Mouse (Mus musculus) midbrain, embryonic 12.5 days (tissue): ENCODE measurements around the gene Nup50. TPM values are rescaled to one million over a fixed set of nuclear protein-coding genes. Genes with fewer than 3 reads are reported as not detected.

Source experiments
- ATAC-seq: fragments of 200-750 bp; cut with Nextera tagmentation; 2 replicates; pipeline ENCODE4 v1.8.0; 2017; ENCODE audit warnings: low read depth, moderate TSS enrichment, moderate library complexity; ENCODE audit not compliant: low FRiP score
- H3K27ac ChIP-seq: fragments of 300-500 bp; sonication (generic); replicated peaks from 2 replicates; pipeline ENCODE4 v1.5.1; 2016; ENCODE audit warnings: mild to moderate bottlenecking
- H3K27me3 ChIP-seq: fragments of 300-500 bp; sonication (generic); 2 replicates; pipeline ENCODE4 v1.6.1; 2016; ENCODE audit warnings: mild to moderate bottlenecking
- H3K36me3 ChIP-seq: fragments of 300-500 bp; sonication (generic); 2 replicates; pipeline ENCODE4 v1.6.1; 2016
- H3K4me1 ChIP-seq: fragments of 300-500 bp; sonication (generic); 2 replicates; pipeline ENCODE4 v1.6.1; 2016
- H3K4me2 ChIP-seq: fragments of 300-500 bp; sonication (generic); replicated peaks from 2 replicates; pipeline ENCODE4 v1.6.1; 2016; ENCODE audit warnings: mild to moderate bottlenecking, moderate library complexity
- H3K4me3 ChIP-seq: fragments of 300-500 bp; sonication (generic); 2 replicates; pipeline ENCODE4 v1.5.1; 2016; ENCODE audit warnings: mild to moderate bottlenecking
- H3K9ac ChIP-seq: fragments of 300-500 bp; sonication (generic); replicated peaks from 2 replicates; pipeline ENCODE4 v1.6.1; 2016; ENCODE audit warnings: mild to moderate bottlenecking, moderate library complexity
- H3K9me3 ChIP-seq: fragments of 300-500 bp; sonication (generic); 2 replicates; pipeline ENCODE4 v1.6.1; 2016; ENCODE audit warnings: mild to moderate bottlenecking
- WGBS: fragments of 180-500 bp; shearing (Covaris S2); methylation state at CpG from one replicate; pipeline ENCODE4 v1.1.7; 2016; 5-methylcytosine and 5-hydroxymethylcytosine counted together
- polyA plus RNA-seq: library from polyadenylated mRNA; unstranded; fragments of >200 nt; fragmentation: Nextera tagmentation; extraction: Ambion mirVana; gene quantifications from 2 replicates; pipeline ENCODE4 v1.2.1, GENCODE M21; 2016

Nup50 gene
- polyA plus RNA-seq, 1 experiment from 2014 or later = 65.2 TPM

DNA sequence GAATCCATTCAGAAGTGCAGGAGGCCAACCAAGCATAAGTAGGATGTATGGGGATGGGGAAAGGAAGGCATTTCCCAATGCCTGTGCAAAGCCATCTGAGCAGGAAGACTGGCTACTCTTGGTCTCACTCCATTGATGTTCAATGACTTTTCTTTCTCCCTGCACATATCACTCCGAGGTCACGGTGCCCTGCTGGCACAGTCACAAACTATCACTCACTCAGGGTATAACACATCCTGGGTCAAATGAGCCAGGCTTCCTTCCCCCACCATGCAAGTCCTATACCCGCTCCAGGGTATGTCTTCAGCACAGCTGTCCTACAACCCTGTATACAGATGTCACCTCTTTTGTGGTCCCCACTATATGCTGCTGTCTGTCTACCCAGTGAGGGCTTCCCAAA, 35.1 kb downstream of the Nup50 start:
- ATAC-seq = no peak
- Histone ChIP-seq H3K4me1 (peaks cover 17% of the 10 kb centered on the region), H3K9ac (no peak overlapping the region), H3K9me3 (no peaks in the 10 kb centered on the region), H3K4me2 (no peak overlapping the region), H3K36me3 (peaks cover 22% of the 10 kb centered on the region), H3K27me3 (no peaks in the 10 kb centered on the region), H3K27ac (no peak overlapping the region), H3K4me3 (no peak overlapping the region)
- 88% methylated on average over 3 of the region's 3 CpGs for WGBS

DNA sequence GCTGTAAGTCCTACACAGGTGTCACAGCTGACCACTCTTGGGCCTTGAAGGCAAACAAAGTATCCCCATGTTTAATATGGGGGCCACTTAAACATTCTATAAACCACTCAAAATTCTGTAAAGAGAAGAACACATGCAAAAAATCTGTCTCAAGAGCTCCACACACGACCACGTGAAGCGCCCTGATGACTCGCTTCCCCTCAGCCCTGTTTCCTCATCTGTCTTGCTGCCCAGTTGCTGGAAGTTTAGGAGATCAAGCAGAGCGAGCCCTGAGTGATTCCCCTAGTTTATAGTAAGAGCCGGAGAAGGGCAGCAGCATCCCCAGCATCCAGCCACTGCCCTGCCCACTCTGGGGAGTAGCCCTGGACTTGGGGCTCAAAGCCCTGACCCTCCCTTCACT, 36.7 kb downstream of the Nup50 start:
- Histone ChIP-seq H3K9me3 (no peaks in the 10 kb centered on the region), H3K36me3 (peaks cover 10% of the 10 kb centered on the region), H3K4me1 (peaks cover 17% of the 10 kb centered on the region), H3K4me3 (no peak overlapping the region), H3K27me3 (no peaks in the 10 kb centered on the region), H3K27ac (no peak overlapping the region), H3K4me2 (no peak overlapping the region), H3K9ac (no peak overlapping the region)
- no peak for ATAC-seq
- WGBS = 86% methylated on average over 6 of the region's 6 CpGs

DNA sequence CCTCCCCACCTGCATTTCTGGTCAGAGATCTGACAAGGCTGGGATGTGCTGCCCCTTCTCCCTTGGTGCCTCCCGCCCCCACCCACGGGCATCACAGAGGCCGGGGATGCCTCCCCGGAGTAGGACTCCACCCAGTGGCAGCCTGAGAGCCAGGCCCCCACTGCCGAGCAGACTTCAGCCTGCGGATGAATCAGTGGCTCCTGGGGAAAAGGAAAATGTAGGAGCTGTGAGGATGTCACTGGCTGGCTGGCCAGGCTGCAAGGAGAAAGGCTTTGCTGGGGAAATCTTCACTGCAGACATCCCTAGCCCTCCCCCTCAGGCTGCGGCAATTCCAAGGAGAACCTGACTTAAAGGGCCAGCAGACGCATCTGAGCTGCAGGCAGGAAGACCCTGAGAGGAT, 37.5 kb downstream of the Nup50 start:
- 28% methylated on average over 8 of the region's 8 CpGs for WGBS
- Histone ChIP-seq H3K36me3 (peaks cover 2% of the 10 kb centered on the region; the same call in 1 of the 2 replicates), H3K27me3 (no peaks in the 10 kb centered on the region), H3K27ac (no peak overlapping the region), H3K9me3 (no peaks in the 10 kb centered on the region), H3K4me1 (peaks cover 17% of the 10 kb centered on the region), H3K4me3 (no peak overlapping the region), H3K9ac (no peak overlapping the region; the same call in 1 of the 2 replicates), H3K4me2 (no peak overlapping the region)
- no peak for ATAC-seq

DNA sequence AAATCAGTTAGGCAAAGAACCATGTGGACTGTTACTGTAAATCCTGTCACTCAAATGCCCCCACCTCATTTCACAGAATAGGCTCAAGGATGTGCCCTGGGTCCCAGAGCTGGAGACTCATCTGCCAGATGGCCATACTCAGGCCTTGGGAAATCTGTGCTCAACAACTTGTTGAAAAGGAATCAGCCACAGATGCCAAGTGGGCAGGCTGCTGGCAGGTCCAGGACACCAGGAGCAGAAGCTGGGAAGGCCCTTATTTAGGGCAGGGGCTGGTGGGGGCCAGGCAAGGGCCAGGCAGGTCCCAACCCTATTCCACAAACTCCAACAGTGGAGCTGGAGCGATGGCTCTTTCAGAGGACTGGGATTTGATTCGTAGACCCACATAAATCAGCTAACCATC, 39.3 kb downstream of the Nup50 start:
- H3K36me3 ChIP-seq = no peaks in the 10 kb centered on the region
- WGBS = 94% methylated on average over 2 of the region's 2 CpGs
- ATAC-seq = no peak

DNA sequence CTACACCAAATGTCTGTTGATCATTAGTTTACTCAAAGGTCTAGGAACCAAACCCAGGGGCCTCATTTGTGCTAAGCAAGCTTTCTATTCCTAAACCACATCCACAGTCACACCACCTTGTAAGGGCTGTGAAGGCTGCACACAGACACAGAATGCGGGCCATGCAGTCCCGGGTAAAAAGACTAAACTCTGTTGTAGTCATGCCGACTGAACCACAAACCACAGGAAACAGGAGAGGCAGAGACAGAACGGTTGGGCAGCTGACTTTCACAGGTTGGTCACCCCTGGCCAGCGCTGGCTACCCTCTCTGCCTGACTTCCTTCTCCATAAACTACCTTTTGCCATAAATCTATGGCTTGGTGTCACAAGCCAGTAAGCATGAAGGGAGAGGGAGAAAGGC, 41.6 kb downstream of the Nup50 start:
- Histone ChIP-seq H3K27ac (no peak overlapping the region), H3K4me2 (no peak overlapping the region), H3K36me3 (no peaks in the 10 kb centered on the region), H3K9me3 (no peaks in the 10 kb centered on the region), H3K27me3 (no peaks in the 10 kb centered on the region), H3K4me3 (no peak overlapping the region), H3K9ac (no peak overlapping the region), H3K4me1 (peaks cover 6% of the 10 kb centered on the region)
- 78% methylated on average over 5 of the region's 5 CpGs for WGBS
- no peak for ATAC-seq

More for the DNA sequence above, 39.3 kb downstream of the Nup50 start:
- Histone ChIP-seq H3K4me3 (no peak overlapping the region), H3K9me3 (no peaks in the 10 kb centered on the region), H3K27me3 (no peaks in the 10 kb centered on the region), H3K4me2 (no peak overlapping the region), H3K27ac (no peak overlapping the region), H3K9ac (no peak overlapping the region), H3K4me1 (peaks cover 17% of the 10 kb centered on the region)

DNA sequence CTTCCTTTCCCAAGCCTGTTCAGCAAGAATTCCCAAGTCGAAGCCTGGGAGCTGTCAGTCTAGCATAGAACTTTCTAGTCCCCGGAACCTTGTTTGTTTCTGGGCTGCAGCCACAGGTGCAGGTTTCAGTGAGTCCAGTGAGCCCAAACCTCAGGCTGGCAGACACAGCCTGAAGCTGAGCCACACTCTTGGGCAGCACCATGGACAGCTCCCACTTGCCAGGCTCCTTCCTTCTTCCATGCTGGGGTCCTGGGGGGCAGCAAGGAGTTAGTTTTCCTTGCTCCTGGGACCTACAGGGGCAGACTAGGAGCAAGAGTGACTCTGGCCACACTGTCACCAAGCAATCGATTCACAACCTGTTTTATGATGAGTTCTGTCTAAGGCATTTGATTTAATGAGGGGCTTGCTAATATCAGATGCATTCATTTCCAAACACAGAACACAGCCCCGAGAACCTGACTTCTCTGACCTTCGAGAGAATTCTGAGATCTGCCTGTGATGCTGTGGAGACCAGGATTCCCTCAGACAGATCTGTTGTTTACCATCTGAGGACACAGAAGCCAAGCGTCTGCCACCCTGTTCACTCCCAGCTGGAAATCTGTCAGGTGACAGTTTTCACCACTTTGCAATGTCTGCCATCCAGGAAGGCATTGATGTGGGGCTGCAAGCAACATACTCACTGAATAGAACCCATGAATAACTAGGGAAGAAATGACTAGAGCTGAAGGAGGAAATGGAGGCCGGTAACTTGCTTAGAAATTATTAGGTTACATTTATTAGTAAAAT, 42.6 kb downstream of the Nup50 start:
- Histone ChIP-seq H3K4me3 (no peak overlapping the region), H3K4me1 (peaks cover 2% of the 10 kb centered on the region), H3K27me3 (no peaks in the 10 kb centered on the region), H3K9ac (no peak overlapping the region), H3K4me2 (no peak overlapping the region), H3K27ac (no peak overlapping the region), H3K9me3 (no peaks in the 10 kb centered on the region), H3K36me3 (peaks cover 6% of the 10 kb centered on the region; the same call in 1 of the 2 replicates)
- 71% methylated on average over 7 of the region's 7 CpGs for WGBS
- ATAC-seq = no peak

DNA sequence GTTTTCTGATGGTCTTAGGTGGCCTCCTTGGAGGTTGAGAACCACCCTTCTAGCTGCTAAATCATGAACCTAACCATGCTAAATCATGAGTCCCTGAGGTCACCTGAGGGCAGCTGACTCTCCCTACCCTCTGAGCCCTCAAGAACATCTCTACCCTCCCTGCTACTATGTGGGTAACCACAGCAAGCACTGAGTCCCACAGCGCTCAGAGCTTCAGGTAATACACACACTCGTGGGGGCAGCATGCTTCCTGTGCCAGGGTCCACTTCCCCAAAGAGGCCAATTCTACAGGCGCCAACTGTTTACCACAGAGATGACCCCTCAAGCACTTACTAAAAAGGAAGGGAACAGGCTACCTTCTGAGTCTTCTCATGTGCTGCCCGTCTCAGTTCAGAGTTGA, 45.3 kb downstream of the Nup50 start:
- Histone ChIP-seq H3K27ac (no peak overlapping the region), H3K4me3 (no peak overlapping the region), H3K36me3 (peaks cover 6% of the 10 kb centered on the region; the same call in 1 of the 2 replicates), H3K27me3 (no peaks in the 10 kb centered on the region), H3K9ac (no peak overlapping the region), H3K4me1 (peaks cover 9% of the 10 kb centered on the region), H3K9me3 (no peaks in the 10 kb centered on the region), H3K4me2 (no peak overlapping the region)
- 89% methylated on average over 4 of the region's 4 CpGs for WGBS
- ATAC-seq = no peak

DNA sequence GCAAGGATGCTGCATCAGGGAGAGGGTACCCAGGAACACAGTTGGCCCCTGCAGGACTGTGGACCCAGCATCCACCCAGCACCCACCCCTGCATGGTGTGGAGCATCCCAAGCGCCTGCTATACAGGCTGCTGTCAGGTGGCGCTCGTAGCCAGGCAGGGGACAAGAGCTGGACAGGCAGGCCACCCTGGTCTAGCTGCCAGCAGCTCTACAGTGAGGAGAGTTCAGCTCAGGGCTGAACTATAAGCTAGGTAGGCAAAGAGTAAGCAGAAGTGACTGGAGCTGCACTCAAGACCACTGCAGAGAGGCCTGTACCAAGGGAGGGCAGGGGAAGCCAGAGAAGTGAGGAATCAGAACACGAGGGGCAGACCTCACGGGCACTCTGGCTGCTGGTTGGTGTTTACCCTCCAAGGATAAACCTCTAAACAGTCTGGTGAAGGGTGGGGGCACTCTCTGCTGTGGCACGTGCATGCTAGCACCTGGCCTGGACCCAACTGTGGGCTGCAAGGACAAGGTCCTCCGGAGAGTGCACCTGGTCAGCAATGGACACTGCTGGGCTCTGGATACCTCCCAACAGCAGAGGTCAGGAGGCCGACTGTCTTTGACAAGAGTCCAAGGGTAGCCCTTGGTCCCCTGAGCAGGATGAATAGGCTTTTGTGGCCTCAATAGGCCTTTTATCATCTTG, 49.8 kb downstream of the Nup50 start:
- ATAC-seq = no peak
- Histone ChIP-seq H3K27me3 (no peaks in the 10 kb centered on the region), H3K36me3 (peaks cover 6% of the 10 kb centered on the region; the same call in 1 of the 2 replicates), H3K9me3 (no peaks in the 10 kb centered on the region), H3K4me1 (peaks cover 36% of the 10 kb centered on the region), H3K9ac (no peak overlapping the region), H3K4me3 (no peak overlapping the region), H3K27ac (no peak overlapping the region), H3K4me2 (no peak overlapping the region)
- WGBS = 54% methylated on average over 8 of the region's 8 CpGs

DNA sequence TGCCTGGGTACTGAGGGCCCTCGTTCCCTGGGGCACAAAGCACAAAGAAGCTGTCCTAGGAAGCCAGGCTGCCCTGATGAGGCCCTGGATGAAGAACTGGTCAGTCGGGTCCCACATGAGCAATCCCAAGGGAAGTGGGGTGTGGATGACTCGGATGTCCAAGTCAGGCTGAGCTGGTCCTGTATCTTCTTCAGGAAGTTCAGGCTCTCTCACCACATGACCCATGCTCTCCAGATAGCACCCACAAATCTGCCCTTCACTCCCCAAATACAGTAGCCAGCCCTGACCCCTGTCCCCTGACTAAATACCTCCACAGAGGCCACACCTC, 50.3 kb downstream of the Nup50 start:
- WGBS = 30% methylated on average over 3 of the region's 3 CpGs
- Histone ChIP-seq H3K9ac (no peak overlapping the region), H3K4me3 (no peak overlapping the region), H3K27me3 (no peaks in the 10 kb centered on the region), H3K4me1 (peaks cover 36% of the 10 kb centered on the region), H3K9me3 (no peaks in the 10 kb centered on the region), H3K36me3 (peaks cover 6% of the 10 kb centered on the region; the same call in 1 of the 2 replicates), H3K4me2 (no peak overlapping the region), H3K27ac (no peak overlapping the region)
- ATAC-seq = no peak

DNA sequence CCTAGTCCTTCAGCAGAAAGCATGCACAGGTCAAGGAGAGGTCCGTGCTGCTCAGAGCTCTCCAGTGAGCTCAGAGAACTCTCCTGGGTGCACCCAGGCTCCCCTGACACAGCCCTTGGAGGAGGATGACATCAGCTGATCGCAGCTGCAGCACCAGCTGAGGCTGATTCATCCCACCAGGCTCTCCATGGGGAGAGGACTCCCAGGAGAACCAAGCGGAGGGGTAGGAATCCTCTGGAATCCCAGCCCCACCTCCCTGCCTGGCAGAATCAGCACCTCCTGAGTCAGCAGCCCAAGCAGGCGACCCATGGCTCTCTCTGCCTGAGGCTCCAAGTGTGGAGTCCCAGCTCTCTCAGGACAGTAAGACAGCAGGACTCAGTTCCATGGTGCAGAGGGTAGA, 52.5 kb downstream of the Nup50 start:
- H3K4me2 ChIP-seq = no peak overlapping the region
- no peak for ATAC-seq
- peaks cover 36% of the 10 kb centered on the region for H3K4me1 ChIP-seq
- no peak overlapping the region for H3K27ac ChIP-seq
- H3K36me3 ChIP-seq = no peaks in the 10 kb centered on the region
- no peaks in the 10 kb centered on the region for H3K9me3 ChIP-seq
- H3K4me3 ChIP-seq = no peak overlapping the region
- H3K9ac ChIP-seq = no peak overlapping the region
- 43% methylated on average over 4 of the region's 4 CpGs for WGBS
- no peaks in the 10 kb centered on the region for H3K27me3 ChIP-seq

DNA sequence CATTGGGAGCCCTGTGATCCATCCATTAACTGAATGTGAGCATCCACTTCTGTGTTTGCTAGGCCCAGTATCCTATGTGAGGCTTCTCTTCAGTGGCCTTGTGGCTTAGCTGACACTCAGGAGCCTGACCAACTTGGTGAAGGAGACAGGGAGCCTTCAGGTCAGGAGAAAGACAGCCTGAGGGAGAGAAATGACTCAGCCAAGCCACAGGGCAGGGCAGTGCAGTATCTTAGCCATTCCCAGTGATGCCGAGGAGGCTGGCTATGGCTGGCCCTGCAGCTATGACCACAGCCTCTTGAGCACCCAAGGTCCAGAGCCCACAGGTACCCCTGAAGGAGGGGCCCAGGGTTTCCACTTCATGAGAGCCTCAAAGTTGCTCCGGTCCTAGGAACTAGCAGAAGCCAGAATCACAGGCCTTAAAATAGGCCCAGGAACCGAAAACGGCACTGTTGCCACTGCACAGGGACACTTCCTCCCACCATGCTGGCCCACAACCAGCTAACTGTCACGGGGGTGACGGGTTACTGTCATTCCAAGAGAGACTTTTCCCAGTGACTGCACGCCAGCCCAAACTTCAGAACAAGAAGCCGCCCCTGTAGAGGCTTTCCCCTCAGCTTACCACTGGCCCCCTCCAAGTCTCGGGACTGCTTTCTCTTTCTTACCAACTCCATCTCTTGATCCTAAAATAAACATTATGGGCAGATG, 58.5 kb downstream of the Nup50 start:
- no peak overlapping the region for H3K4me3 ChIP-seq
- H3K4me2 ChIP-seq = no peak overlapping the region
- H3K9ac ChIP-seq = no peak overlapping the region
- peaks cover 18% of the 10 kb centered on the region for H3K4me1 ChIP-seq
- WGBS = 88% methylated on average over 9 of the region's 9 CpGs
- no peaks in the 10 kb centered on the region for H3K9me3 ChIP-seq
- H3K36me3 ChIP-seq = no peaks in the 10 kb centered on the region
- no peak overlapping the region for H3K27ac ChIP-seq
- ATAC-seq = no peak
- H3K27me3 ChIP-seq = no peaks in the 10 kb centered on the region

DNA sequence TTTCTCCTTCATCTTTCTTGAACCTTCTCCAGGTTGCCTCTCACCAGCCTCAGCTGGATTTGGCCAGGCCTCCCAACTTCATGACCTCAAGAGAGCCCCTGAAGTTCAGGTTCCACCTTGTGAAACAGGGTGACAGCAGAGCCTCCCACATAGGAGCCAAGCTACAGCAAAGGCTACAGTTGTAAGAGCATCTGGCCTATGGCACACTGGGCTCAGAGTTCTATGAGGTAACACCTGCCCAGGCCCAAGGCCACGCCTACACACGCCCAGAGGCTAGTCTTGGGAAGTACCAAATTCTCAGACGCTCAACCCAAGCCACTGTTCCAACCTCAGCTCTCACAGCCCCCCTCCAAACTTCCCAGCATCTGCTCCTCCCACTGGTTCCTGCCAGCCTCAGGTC, 59.7 kb downstream of the Nup50 start:
- H3K9ac ChIP-seq = no peak overlapping the region
- H3K36me3 ChIP-seq = no peaks in the 10 kb centered on the region
- no peak overlapping the region for H3K27ac ChIP-seq
- WGBS = 82% methylated on average over 3 of the region's 3 CpGs
- H3K27me3 ChIP-seq = no peaks in the 10 kb centered on the region
- no peak overlapping the region for H3K4me2 ChIP-seq
- H3K4me3 ChIP-seq = no peak overlapping the region
- H3K4me1 ChIP-seq = peaks cover 19% of the 10 kb centered on the region
- no peaks in the 10 kb centered on the region for H3K9me3 ChIP-seq
- ATAC-seq = no peak
